Mouse (Mus musculus) erythroblast, embryonic 14.5 days (primary cell): ENCODE measurements at regions not wholly inside any gene's neighbourhood (a gene's known extent, or its start where the extent isn't known, plus 50 kb on each side); places are given as distances from the start of the nearest gene placed in this dataset.

Source experiments
- GATA1 ChIP-seq: IDR thresholded peaks from 2 replicates; pipeline ENCODE4 v1.6.1; 2012; ENCODE audit warnings: low read length, inconsistent platforms, mixed read lengths
- TAL1 ChIP-seq: IDR thresholded peaks from 3 replicates; pipeline ENCODE4 v1.6.1; 2012; ENCODE audit warnings: low read length, inconsistent platforms, mixed read lengths

DNA sequence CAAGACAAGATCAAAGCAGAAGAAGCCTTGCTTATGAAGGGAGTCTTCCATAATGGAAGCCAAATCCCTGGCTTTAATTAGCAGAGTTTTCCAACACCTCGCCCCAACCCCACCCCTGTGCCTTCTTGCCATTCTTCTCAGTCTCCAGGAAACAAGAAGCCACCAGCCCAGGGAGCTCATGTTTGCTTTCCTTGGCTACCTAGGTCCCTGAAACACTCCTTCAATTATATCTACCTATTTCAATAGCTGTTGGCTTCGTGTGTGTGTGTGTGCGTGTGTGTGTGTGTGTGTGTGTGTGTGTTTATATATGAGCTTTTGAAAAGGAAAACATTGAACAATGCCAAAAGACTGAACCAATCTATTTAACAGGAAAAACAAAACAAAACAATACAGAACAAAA lies 82.5 kb upstream of the Nt5e start:
- TF ChIP-seq GATA1 (no peak), TAL1 (no peak)
